Mouse (Mus musculus) frontal cortex, postnatal 10 days (tissue): ENCODE measurements at regions not wholly inside any gene's neighbourhood (a gene's known extent, or its start where the extent isn't known, plus 50 kb on each side); places are given as distances from the start of the nearest gene placed in this dataset.

ENCODE experiments used
- DNase-seq, 2 experiments: peaks; one replicate each; pipeline ENCODE4 v3.0.0; 2022; ENCODE audit warnings: low spot score in 2 of 2, mixed read lengths in 1 of 2

DNA sequence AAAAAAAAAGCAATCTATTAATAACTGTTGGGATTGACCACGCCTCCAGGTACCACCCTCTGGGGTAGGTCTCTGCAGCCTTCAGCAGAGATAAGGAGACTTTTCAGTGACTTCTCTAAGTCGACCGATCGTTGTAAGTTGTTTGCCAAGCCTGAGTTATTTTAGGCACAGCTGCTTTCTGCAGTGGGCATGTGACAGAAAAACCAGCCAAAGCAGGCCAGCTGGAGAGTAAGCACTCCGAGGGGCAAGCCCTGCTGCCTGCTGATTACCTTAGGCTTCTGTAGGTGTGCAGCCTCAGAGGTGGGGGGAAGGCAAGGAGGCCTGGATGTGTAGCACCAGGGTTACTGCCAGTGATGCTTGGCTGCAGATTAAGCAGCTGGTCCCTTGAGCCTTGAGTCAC lies 246.0 kb downstream of the Cd83 start:
- no peak for DNase-seq

GRCm38 (mm10) chr13:44037774-44038294 lies 253.3 kb downstream of the Cd83 start:
- DNase-seq, result no peak

- DNase-seq, result no peak
These were observed 253.7 kb downstream of the Cd83 start for GRCm38 (mm10) chr13:44038322-44038721.

DNA sequence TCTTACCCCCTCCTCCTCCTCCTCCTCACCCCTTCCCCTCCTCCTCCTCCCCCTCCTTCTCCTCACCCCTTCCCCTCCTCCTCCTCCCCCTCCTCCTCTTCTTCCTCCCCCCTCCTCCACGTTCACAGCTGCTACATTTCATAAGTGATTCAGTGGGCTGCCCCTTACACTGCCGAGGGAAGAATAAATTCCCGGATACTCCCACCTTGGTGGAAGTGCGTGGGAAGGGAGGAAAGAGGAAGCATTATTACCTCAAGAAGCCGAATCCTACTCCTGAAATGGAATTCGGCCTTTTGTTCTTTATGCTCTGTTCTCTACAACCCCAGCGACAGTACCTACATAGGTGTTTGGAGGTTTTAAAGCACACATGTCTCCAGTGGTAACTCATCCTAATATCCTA lies 256.1 kb downstream of the Cd83 start:
- DNase-seq, result no peak

DNA sequence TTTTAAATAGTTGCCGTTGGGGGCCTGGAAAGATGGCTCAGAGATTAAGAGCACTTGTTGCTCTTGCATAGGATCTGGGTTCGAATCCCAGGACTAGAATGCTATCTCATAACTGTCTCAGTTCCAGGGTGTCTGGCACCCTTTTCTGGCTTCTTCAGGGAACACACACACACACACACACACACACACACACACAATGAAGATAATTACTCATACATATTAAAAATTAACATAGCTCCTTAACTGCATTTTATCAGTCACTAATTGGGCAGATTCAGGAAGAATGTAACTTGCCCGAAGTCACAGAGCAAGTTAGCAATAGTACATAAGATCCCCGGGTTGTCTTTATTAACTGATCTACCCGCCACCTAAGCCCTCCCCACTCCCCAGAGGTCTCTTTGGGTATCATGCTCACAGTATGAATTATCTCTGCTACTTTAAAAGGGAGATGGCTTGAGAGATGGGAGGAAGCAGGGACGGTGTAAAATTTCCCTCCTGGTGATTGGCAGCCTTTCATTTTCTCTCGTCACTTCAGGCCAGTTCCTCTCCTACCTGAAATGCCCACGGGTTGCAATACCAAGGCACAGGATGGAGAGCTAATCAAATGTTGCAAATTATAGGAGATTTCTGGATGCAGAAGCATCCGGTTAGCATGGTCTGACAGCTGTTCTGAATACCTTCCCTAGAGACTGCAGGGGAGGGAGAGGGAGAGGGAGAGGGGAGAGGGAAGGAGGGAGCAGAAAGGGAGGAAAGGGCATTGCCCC lies 258.3 kb downstream of the Cd83 start:
- DNase-seq, result no peak

DNA sequence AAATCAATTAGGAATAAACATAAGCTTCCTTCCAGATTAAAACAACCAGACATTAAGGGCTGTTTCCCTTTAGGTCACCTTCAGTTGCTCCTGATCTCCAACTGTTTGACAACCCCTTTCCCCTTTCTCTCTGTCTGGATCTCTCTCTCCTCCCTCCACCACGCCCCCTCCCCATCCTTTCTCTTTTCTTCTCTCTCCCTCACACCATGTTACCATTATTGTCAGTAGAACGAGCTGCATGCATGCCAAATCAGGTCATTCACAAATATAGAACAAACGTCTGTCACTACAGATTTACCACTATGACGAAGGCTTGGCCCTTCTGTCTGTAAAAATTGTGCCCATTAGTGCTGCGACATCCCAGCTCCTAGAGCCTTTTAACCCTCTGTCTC lies 258.9 kb downstream of the Cd83 start:
- no peak for DNase-seq

GRCm38 (mm10) chr13:44044546-44045216 lies 260.1 kb downstream of the Cd83 start:
- DNase-seq, result no peak

- DNase-seq, result no peak
These were observed 261.9 kb downstream of the Cd83 start for GRCm38 (mm10) chr13:44046436-44046835.

DNA sequence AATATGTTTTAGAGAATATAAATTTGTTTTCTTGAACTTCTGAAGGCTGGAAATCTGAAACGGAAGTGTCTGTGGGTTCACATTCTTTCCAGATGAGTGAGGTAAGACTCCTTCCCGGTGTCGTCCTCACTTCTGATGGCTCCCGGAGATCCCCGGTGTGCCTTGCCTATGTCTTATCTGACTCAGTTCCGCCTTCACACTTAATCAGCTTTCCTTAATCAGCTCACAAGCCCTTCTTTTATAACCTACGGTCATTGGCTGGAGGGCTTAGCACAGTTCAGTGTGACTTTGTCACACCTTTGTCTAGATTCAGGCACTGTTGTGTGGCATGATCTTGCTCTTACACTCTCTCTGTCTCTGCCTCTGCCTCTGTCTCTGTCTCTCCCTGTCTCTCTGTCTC lies 269.6 kb downstream of the Cd83 start:
- no peak for DNase-seq

DNA sequence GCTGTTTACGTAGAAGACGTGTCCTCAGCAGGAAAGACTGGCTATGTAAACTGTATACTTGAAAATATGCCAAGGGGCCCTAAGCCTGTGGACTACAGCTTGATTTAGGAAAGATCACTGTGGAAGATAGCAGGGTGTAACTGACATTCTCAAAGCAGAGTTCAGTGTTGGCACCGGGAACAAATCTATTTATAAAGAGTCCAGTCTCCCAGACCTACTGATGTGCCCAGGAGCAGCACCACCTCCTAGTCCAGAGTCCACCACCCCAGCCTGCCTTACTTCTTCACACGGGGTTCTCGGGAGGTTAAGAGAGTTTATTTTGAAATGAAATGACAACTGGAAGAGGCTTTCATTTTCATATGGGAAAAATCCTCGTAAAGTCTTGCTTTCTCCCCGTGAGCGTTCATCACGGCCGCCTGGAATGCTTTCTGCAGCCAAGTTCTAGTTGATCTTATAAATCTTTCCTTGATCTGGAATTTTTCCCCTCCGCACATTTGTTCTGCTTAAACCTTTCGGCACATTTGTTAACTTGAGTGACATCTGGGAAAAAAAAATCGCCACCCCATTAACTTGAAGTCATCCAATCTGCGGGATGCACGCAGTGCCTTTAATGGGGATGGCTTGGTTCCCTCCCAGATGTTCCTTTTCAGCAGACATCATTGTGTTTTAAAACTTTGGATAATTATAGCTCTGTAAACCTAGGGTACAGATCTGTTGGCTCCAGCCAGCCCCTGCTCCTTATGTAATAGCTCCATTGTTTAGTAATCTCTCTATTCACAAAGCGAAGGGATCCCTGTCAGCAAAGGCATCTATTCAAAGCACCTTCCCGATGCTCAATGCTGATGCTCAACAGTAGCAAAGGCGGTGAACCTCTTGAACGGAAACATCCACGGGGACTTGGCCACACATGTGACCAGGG lies 271.3 kb downstream of the Cd83 start:
- no peak for DNase-seq

- DNase-seq, result no peak
These were observed 272.1 kb downstream of the Cd83 start for GRCm38 (mm10) chr13:44056716-44057115.

GRCm38 (mm10) chr13:44057542-44057941 lies 273.0 kb downstream of the Cd83 start:
- DNase-seq, result no peak

- no peak for DNase-seq
These were observed 273.7 kb downstream of the Cd83 start for GRCm38 (mm10) chr13:44058277-44058676.

GRCm38 (mm10) chr13:44059436-44059835 lies 274.9 kb downstream of the Cd83 start:
- DNase-seq, result no peak

DNA sequence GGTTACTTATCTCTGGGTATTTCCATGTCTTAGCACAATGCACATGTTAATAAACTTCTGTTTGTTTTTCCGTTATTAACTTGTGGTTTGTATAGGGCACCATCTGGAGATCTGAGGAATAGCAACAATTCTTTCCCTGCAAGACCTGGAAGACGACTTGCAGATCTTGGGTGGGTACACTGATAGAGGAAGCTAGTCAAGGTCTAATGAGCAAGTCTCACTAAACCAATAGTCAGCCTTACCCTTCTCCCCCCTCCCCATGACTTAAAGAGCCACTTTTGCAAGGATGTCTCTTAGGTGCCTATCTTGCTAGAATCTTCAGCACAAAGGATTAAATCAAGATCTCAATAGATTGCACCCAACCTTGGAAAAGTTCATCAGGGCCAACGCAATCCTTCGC lies 276.7 kb downstream of the Cd83 start:
- DNase-seq, result no peak

- DNase-seq, result no peak
These were observed 277.2 kb downstream of the Cd83 start for GRCm38 (mm10) chr13:44061721-44062300.

GRCm38 (mm10) chr13:44063317-44063716 lies 278.7 kb downstream of the Cd83 start:
- no peak for DNase-seq

DNA sequence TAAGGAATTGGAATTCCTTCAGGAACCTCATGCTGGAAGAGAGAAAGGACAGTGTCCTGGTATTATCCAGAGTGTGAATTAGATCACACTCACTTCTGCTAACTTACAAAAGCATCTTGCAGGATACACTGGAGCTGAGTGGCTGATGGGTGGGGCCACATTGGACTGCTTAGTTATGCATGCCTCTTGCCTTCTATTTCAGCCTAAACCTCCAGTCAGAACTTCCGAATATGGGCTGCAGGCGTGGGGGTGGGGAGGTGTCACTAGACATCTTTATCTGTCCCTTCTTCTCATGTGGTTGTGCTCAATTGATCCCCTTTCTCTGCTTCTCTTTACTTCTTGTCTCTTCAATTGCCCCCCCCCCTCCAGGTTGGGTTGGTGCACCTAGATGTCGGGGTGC lies 279.5 kb downstream of the Cd83 start:
- DNase-seq, result no peak

GRCm38 (mm10) chr13:44065741-44066185 lies 281.2 kb downstream of the Cd83 start:
- DNase-seq, result no peak

GRCm38 (mm10) chr13:44067244-44067643 lies 282.7 kb downstream of the Cd83 start:
- DNase-seq, result no peak

DNA sequence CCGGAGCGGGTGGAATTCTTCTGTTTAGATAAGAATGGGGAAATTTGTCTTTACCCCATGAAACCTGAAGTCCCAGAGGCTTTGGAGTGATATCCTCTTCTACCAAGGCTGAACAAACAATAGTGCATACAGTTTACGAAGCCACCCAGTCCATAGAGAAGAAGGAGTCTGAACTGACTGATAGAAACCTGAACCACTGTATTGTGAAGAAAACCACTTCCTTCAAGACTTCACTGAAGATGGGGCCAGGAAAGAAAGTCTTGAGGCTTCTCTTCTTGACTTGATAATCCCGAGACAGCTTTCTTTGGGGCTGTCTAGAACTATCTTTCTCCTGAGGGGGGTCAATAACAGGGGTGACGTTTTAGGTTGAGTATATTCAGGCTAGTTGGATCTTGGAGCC lies 284.4 kb downstream of the Cd83 start:
- DNase-seq, result no peak

GRCm38 (mm10) chr13:44073122-44073521 lies 288.5 kb downstream of the Cd83 start:
- peak; percentile 37 to 50 for DNase-seq
